Mouse (Mus musculus) urinary bladder, postnatal 10 days (tissue): Measurements from ENCODE around the gene Ppy.

Source experiments
- DNase-seq: peaks from one replicate; pipeline ENCODE4 v3.0.0; 2022; ENCODE audit warnings: low spot score

The Ppy gene

DNA sequence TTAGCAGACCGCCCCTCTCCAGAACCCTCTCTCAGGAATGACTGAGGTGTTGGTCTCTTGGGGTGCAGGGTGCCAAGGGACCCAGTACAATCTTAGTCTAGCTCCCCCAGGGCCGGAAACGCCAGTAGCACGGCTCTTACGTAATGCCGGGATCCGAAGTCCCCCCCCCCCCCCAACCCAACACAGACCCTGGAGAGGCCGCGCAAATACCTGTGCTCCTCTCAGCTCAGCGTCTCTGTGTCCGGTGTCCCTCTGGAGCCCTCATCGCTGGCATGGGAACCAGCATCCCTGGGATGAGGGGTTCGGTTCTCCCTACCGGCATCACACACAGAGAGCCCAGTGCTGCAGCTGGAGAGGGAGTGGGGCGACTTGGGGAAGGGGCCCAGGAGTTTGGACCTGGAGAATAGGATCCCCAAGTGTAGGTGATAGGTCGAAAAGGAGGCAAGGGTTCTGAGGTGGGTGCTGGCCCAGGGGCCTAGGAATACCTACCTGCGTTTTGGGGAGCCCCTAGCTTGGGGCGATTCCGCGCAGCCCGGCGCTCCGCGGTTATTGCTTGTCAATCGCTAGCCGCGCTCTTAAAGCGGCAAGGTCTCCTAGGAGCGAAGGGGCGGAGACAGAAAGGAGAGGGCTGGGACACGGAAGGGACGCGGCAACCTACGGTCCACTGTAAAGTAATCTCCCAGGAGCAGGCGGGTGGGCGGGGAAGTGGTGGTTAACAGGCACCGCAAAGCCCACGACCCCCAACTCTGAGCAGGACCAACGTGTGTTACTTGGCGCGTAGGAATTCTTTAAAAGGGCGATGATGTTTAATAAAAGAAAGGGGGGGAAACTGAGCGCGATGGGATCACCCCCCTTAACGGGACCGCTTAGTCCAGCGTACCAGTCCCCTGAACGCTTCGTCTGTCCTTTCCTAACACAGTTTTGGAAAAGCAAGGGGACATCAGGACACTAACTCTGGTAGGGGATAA, 12.9 kb downstream of the Ppy start, which contains the start of gene Mpp2:
TSS of gene Mpp2 (minus strand) at position 585 of the 968 bp plus-strand sequence.
- DNase-seq, result no peak

GRCm38 (mm10) chr11:102087081-102087751, 13.9 kb downstream of the Ppy start:
- DNase-seq, result peak; percentile 24

DNA sequence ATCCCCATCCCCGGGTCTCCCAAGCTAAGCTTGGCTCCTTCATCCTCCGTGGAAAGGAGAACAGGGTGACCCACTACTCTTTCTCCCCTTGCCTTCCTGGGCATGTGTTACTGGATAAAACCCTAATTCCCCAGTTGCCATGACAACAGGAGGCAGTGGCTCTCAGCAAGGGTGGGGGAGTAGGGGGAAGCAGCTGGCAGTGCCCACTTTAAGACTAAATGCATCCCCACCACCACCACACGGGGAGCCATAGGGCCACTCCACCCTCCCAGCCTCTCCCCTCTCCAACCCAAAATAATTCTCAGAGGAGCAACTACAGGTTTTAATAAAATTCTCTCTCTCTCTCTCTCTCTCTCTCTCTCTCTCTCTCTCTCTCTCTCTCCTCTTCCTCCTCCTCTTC, 14.8 kb downstream of the Ppy start:
- DNase-seq, result no peak

DNA sequence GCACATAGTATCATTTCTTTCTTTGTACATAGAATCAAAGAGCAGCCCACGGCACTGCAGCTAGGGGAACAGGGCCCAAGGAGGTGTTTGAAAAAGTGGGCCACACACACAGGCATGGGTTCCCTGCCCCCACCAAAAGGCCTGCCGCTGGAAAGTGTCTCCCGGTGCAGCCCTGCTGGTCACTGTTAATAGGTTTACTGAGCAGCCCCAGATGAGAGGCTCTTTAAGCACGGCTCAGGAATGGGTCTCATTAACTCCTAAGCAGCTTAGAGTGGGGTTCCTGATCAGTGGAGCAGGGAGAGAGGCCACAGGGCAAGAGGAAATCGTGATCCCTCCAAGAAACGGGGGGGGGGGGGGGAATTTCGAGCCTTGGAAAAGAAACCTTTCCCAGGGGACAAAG, 17.0 kb downstream of the Ppy start:
- DNase-seq, result no peak

DNA sequence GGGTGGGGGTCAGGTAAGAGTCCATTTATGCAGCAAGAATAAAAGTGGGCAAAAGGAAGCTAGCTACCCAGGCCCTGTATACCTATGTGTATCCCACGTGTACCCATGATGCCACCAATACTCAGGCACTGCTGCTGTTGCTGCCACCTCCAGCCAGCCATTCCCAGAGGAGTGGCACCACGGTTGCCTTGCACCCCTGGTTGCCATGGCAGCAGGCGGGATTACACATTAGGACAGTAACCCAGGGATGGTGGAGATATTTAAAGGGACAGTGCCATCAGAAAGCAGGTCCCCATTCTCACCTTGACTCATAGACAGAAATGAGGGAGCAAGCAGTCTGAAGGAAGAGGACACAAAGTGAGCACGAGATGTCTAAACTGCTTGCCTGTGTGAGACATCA, 17.9 kb downstream of the Ppy start:
- no peak for DNase-seq

DNA sequence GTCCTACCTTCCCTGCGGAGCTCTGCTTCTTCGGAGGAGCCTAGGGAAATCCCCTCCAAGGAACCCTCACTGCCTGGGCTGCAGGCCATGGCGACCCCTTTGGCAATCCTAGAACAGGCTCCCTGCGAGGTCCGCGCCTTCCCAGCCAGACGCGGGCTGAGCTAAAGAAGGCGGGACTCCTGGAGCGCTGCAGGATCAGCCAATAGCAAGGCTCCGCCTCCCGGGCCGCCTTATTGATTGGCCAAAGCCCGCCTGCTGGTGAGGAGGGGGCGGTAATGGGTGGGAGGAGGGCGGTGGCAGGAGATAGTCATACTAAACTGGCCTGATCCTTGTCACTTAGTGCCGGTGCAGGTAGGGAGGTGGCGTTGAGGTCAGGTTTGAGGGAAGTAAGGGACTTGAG, 18.8 kb downstream of the Ppy start:
- DNase-seq, result no peak

- DNase-seq, result no peak
Measured at GRCm38 (mm10) chr11:102073722-102074121, 27.4 kb downstream of the Ppy start.

DNA sequence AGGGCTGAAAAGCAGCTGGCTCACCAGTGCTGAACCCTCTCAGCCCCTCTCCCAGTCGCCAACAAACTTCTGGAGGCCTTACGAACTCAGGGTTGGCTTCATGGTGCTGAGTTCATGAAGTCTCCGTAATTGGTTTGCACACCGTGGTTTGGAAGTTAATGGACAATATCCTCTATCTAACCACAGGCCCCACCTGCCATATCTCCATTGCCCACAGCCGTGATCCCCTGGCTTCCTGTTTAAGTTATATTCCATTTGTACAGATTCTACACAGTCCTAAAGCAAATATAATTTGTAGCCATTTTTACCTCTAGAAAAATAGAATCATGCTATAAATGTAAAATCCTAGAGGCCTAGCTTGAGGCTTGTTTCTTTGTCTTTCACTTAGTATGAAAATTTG, 28.4 kb downstream of the Ppy start:
- no peak for DNase-seq

- no peak for DNase-seq
Measured at GRCm38 (mm10) chr11:102070426-102070825, 30.7 kb downstream of the Ppy start.

- no peak for DNase-seq
Measured at GRCm38 (mm10) chr11:102069633-102070032, 31.5 kb downstream of the Ppy start.

DNA sequence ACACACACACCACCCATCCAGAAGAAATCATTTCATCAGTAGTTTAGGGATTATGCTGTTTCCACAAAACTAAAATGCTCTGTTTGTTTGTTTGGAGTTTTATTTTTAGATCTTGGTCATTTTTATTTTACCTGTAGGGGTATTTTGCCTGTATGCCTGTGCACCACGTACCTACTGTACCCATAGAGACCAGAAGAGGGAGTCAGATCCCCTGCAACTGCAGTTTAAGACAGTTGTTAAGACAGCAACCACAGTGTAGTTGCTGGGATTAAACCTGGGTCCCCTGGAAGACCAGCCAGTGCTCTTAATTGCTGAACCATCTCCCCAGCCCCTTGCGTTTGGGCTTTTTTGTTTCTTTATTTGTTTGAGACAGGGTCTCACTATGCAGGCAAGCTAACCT, 32.1 kb downstream of the Ppy start:
- DNase-seq, result no peak

DNA sequence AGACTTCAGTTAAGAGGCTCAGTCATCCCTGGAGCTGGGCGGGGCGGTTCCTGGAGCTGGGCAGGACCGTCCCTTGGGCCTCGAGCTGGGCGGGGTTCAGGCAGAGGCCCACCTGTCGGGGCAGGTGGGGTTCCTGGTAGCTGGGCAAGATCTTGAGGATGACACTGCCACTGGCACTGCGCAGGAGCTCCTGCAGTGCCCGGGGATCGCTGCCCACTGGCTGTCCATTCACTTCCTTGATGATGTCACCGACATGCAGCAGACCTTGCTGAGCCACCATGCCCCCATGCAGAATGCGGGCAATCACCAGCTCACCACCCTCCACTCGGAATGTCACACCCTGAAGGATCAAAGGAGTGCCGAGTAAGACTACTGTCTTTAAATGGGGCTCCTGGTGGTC, 38.0 kb downstream of the Ppy start:
- no peak for DNase-seq

GRCm38 (mm10) chr11:102061941-102062473, 39.1 kb downstream of the Ppy start:
- no peak for DNase-seq

- DNase-seq, result no peak
Measured at GRCm38 (mm10) chr11:102061236-102061940, 39.7 kb downstream of the Ppy start.

DNA sequence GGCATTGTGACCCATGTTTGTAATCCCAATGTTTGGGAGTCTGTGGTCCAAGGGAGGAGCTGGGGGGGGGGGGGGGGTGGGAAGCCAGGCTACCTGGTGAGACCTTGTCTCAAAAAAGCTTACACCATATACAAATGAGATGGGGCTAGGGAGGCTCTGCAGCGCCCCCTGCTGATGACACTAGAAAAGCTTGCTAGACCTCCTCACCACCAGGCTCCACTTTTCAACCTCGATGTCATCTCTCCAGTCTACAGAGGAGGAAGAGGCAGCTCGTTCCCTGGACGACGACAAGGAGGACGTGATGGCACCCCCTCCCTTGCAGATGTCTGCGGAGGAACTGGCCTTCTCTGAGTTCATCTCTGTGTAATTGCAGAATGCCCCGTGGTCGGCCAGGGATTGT, 47.3 kb downstream of the Ppy start:
- DNase-seq, result no peak

DNA sequence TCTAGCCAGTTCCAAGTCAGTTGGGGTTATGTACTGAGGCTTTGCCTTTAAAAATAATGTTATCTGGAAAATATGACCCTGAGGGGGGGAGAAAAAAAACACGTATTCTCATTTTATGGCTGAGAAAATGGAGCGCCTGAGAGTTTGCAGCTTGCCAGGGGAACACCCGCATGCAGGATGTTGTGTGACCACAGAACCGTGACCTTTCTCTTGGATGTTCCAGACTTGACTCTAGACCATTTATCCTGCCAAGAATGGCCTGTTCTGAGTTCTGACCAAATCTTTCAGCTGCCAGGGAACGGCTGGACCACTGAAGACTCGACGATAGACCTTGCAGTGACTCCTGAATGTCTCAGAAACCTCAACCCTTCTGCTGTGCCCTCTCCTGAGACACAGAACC, 47.9 kb downstream of the Ppy start:
- DNase-seq, result no peak

DNA sequence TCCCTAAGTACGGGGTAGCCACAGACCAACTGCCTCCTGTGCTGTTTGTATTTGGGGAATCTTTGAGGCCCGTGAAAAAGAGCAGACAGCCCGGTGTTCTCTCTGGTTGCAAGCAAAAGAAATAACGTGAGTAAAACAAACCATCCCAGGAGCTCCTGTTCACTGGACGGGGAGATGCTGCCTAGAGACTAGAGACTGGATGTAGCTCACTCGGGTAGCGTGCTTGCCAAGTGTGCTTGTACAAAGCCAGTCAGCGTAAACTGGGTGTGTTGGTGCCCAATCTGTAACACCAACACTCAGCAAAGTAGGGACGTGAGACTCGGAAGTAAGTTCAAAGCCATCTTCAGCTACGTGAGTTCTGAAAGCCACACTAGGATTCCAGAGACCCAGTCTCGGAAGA, 48.4 kb downstream of the Ppy start:
- no peak for DNase-seq

DNA sequence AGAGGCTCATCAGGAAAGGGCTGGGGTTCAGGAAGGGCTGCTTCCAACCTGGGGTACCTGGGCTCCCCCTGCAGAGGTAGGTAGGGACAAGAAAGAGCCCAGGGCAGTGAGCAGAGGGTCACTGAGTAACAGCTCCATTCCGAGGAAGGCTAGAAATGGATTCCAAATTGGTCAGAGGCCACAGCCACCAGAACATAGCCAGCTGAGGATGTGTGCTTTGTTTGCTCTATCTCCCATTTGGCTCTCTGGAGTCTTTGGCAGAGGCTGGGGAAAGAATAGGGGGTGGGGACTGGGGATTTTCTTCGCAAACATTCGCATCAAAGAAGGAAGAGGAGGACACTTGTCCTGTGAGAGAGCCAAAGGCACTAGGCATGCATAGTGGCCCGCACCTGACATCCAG, 49.2 kb downstream of the Ppy start:
- DNase-seq, result no peak

DNA sequence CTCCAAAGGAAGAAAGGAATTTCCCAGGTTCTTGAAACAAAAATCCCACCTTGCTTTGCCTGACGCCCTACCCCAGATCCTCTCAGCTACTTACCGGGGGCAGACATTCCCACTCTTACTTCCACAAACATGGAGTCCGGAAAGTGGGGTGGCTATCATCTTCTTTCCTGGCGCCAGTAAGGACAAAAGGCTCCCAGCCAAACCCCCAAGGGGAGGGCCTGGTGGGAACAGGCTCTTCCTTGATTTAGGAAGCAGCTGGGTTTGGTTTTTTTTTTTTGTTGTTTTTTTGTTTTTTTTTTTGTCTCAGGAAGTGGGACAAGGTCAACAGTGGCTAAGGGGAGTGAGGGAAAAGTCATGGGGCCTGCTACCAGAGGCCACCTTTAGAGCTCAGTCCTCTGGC, 49.6 kb downstream of the Ppy start:
- DNase-seq, result no peak
